Mouse (Mus musculus) C2C12 (cell line): ENCODE data around the gene Timp2.

Source experiments
- CEBPB ChIP-seq: IDR thresholded peaks from one replicate; pipeline ENCODE4 v1.6.1; 2011; ENCODE audit warnings: low read depth, mild to moderate bottlenecking, control low read depth, moderate library complexity
- CTCF ChIP-seq: IDR thresholded peaks from one replicate; pipeline ENCODE4 v1.5.1; 2011; ENCODE audit not compliant: control insufficient read depth, insufficient read depth, insufficient read length
- FOSL1 ChIP-seq: IDR thresholded peaks from one replicate; pipeline ENCODE4 v1.8.0; 2011; ENCODE audit warnings: mild to moderate bottlenecking, low read length; ENCODE audit not compliant: poor library complexity, insufficient read depth, severe bottlenecking
- MAX ChIP-seq: IDR thresholded peaks from one replicate; pipeline ENCODE4 v1.6.1; 2011; ENCODE audit warnings: mild to moderate bottlenecking, control low read depth
- MYOD1 ChIP-seq: IDR thresholded peaks from one replicate; pipeline ENCODE4 v1.6.1; 2011; ENCODE audit warnings: low read depth; ENCODE audit not compliant: control insufficient read depth, insufficient read length
- USF1 ChIP-seq: IDR thresholded peaks from one replicate; pipeline ENCODE4 v1.6.1; 2011; ENCODE audit warnings: low read depth, mild to moderate bottlenecking, control low read depth, moderate library complexity

DNA sequence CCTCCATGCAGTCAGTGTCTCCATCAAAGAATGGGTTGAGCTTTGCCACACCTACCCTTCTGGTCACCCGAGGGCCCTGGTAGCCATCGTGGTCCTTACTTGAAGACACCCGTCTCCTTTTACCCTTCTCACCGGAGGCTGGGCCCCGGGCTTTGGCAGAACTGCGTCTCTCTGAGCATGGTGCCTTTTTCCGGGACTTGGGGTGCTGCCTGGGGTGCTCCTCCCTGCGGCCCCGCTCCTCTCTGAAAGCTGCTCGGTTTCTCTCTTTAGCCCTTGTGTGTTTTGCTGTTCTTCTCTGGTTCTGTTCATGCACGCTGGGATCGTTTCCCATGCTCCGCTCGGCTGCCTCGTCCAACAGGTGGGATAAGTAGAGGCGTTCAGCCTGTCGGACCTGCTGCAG lies 22.1 kb downstream of the Timp2 start:
- TF ChIP-seq CTCF (no peak), MAX (no peak), CEBPB (no peak), FOSL1 (no peak), USF1 (no peak), MYOD1 (no peak)
